Mouse (Mus musculus): ENCODE data around the gene Kcnh1. TPM values are rescaled to one million over a fixed set of nuclear protein-coding genes. Genes with fewer than 3 reads are reported as not detected.

Kcnh1 gene
- total RNA-seq (2017) = 0.12 TPM in 1 of 2 replicates, not detected in the other

DNA sequence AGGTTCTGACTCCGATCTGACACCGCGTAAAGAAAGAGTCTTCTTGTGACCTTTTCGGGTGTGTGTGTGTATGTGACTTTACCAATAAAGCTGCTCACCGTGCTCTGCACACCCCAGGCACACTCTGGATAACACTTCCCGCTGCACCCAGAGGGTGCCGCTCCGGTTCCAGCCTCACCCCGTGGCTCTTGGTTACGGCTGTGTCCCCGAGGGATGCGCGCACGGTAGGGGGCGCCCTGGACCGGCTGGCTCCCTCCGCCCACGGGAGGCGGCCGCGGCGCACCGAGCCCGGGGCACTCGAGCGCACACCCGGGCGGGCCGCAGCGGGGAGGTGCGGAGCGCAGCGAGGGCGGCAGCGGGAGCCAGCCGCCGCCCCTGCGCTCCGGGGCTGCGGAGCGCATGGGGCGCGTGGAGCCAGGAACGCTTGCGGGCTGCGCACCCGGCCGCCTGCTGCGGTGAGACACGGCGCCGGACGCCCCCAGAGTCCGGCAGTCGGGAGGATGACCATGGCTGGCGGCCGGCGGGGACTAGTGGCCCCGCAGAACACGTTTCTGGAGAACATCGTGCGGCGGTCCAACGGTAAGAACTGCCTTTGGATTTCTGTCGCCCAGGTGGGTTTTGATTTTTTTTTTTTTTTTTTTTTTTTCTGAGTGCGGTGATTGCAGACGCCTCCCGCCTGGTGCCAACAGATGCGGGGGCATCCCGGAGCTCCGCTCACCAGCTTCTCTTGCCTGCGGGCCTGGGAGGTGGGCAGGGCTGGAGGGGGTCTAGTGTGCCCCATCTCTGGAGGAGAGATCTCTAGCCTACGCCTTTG, at the start of gene Kcnh1:
Gene Kcnh1 (plus strand): TSS at position 267 of the 814 bp plus-strand sequence.
- ATAC-seq (ENCODE audit: extremely low read depth, insufficient number of reproducible peaks, low FRiP score, poor library complexity, severe bottlenecking) = no peak

DNA sequence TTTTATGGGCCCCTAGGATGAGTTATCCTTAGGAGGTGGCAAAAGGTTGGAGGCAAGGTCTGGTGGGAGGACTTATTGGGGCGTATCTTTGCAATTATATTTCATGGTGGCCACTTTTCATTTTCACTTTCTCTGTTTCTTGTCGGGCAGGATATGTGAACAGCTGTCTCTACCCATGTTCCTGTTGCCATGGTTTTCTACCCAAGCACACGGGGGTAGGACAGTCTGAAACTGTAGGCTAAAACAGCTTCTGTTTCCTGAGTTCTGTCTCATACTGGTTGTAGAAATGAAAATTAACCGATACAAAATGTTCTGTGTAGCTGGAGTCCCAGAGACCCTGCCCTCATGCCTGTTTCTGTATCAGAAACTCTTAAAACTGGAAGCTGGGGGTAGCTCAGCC, 39.4 kb upstream of the Kcnh1 start:
- ATAC-seq (ENCODE audit: extremely low read depth, insufficient number of reproducible peaks, low FRiP score, poor library complexity, severe bottlenecking) = no peak

DNA sequence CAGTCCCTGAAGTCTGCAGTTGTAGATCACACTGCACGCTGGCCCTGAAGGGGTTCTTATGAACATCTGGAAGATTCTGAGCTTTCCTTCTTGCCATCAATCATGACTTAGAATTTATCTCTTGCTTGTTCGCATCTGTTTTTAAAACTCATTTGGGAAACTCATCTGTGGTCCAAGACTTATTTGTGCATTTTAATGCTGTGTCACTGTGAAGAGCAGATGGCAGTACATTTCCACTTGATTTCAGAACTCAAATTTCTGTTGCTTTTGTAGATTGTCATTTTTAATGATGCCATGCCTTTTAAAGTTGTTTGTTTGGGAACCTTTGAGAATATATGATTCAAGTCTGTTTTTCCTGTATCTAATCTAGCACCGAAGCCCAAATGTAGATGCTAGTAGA, 19.1 kb upstream of the Kcnh1 start:
- no peak for ATAC-seq (ENCODE audit: extremely low read depth, insufficient number of reproducible peaks, low FRiP score, poor library complexity, severe bottlenecking)

DNA sequence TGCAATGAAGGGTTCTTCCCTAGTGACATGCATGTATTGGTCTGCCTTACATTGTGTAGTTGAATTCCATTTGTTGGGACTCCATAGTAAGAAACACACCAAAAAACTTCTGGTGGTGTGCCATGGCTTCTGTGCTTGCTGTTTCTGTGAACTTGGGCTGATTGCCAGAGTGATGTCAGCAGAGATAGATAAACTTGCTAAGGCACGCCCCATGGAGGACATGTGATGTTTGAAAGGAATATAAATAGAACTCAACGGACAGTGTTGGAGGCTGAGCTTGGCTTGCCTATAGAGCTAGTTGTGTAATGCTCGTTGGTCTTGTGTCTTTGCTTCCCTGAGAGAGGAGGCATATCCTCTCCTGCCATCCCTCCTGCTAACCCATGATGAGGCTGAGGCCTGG, 10.7 kb upstream of the Kcnh1 start:
- ATAC-seq (ENCODE audit: extremely low read depth, insufficient number of reproducible peaks, low FRiP score, poor library complexity, severe bottlenecking) = no peak

DNA sequence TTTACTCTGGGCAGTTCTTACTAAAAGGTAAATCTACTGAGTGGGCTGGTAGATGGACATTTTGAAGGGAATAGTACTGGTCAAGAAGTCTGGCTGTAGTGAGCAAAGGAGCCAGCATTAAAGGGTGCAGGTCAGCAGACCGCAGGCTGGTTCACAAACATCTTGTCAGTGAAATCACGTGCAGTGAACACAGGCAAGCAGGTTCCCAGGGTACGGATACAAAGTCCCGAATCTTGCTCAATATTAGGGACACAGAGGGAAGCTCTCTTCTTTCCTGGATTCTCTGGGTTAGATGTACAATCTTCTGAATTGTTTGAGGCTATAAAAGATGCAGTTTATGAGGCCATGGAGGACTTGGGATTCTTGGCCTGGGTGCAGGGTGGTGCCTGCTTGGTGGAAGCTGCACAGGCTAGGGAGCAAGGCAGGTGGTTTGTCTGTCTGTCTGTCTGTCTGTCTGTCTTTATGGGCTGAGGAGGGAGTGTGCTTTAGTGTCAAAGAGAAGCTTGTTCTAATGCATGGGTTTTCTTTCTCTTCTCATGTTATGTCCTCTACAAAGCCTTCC, 8.8 kb upstream of the Kcnh1 start:
- no peak for ATAC-seq (ENCODE audit: extremely low read depth, insufficient number of reproducible peaks, low FRiP score, poor library complexity, severe bottlenecking)

DNA sequence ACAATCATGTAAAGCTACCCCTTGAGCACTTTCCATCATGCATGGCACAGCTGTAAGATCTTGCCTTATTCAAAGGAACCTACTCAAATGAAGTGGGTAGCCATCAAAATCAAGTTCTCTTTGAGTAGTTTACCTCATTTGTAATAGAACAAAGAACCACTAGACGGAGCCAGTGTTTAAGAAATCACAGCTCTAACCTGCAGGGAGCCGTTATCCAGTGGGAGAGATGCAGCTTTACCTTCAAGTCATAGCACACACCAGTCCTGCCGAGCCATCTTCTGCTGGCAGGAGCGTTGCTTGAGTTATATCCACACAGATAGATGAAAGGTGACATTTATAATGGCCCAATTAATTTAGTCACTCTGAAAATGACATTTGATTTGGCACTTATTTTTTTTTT, 1.5 kb upstream of the Kcnh1 start:
- ATAC-seq (ENCODE audit: extremely low read depth, insufficient number of reproducible peaks, low FRiP score, poor library complexity, severe bottlenecking) = no peak

DNA sequence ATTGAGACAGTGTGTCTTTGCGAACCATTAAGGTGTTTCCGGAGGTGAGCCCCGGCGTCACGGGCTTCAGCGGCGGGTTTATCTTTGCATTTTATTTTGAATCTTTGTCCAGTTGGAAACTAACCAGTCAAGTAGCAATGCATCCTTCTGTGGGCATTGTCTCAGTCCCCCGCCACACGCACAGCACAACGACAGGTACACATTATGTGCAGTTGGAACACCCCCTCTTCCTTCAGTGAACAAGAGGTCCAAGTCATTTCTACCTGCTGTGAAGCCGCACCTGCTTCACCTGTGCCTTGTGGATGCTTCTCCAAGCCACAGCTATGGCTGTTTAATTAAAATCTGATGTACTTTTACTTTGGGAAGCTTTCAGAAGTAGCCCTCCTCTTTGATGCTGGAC, 803 bp upstream of the Kcnh1 start:
- no peak for ATAC-seq (ENCODE audit: extremely low read depth, insufficient number of reproducible peaks, low FRiP score, poor library complexity, severe bottlenecking)

DNA sequence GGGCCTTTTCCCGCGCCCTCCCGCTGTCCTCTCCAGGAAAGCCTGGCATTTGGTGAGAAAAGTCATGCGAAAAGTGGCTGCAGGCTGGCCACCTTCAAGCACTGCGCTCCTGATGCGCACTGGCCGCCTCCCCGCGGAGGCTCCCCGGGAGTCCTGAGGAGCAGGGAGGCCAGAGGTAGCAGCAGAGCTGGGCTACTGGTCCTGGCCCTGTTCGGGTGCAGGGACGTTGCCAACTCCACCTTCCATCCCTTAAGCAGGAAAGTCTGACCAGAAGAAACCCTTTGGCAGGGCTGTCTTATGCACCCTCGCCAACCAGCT, 707 bp downstream of the Kcnh1 start:
- ATAC-seq (ENCODE audit: extremely low read depth, insufficient number of reproducible peaks, low FRiP score, poor library complexity, severe bottlenecking) = no peak

DNA sequence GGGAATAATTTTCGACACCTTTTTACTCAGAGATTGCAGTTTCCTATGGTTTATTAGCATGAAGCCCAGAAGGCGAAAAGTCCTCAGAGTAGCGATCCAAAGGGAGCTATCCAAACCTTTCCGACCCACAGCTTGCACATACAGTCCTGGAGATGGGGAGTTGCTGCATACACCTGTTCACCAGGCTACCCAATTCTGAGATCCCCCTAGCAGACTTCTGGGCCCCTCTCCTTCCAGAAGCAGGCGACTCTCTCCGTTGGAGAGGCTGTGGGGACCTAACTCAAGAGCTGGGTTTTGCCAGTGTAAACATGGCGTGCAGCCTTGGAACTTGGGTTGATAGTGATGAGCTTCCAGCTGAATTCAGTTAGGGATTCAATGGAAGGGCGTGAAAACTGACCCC, 1.3 kb downstream of the Kcnh1 start:
- no peak for ATAC-seq (ENCODE audit: extremely low read depth, insufficient number of reproducible peaks, low FRiP score, poor library complexity, severe bottlenecking)

DNA sequence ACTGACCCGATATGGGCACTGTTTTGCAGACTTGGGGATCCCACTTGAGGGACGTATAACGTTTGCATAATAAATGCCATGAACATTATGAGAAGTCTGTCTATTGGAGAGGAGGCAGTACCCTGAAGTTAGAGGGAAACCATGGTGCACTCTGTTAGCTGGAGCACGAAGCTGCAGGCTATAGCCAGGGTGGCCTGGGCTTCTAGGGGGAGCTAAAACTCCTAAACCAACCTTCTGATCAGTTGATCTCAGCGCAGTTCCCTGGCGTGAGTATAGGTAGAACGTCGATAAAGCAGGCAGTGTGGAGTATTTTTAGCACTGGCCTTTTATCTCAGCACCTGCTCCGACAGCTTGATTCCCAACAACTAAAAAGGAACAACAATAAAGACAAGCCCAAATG, 2.1 kb downstream of the Kcnh1 start:
- ATAC-seq (ENCODE audit: extremely low read depth, insufficient number of reproducible peaks, low FRiP score, poor library complexity, severe bottlenecking) = no peak

DNA sequence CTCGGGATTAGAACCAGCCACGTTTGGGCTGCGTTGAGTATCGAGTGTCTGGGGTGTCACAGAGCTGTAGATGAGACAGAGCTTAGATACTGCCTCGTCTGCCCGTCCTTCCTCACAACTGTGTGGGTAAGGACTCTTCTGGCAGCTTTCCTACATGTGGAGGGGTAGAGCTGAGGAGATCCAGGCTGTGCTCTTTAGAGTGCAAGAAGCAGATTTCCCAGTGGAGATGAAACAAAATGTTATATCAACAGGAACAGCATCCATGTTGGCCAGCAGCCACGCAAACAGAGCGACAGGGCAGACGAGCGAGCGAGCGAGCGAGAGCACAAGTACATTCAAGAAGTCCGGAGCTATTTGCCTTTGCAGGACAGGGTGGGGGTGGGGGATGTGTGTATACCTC, 3.1 kb downstream of the Kcnh1 start:
- ATAC-seq (ENCODE audit: extremely low read depth, insufficient number of reproducible peaks, low FRiP score, poor library complexity, severe bottlenecking) = no peak

DNA sequence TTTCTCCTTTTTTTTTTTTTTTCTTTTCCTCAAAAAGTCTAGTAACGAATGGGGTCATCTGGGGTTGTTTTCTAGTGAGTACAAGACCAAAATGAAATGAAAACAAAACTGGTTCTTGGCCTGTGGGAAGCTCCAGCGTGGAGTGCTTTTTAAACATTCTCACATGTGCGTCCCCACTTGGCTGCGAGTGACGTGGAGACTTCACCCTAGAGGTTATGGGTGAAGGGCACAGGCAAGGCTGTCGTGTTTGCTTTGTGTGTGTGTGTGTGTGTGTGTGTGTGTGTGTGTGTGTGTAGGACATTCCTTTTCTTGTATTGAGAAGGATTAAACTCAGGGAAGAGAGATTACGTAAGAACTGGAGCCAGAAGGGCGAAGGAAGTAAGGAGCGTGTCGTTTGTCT, 6.9 kb downstream of the Kcnh1 start:
- ATAC-seq (ENCODE audit: extremely low read depth, insufficient number of reproducible peaks, low FRiP score, poor library complexity, severe bottlenecking) = no peak

DNA sequence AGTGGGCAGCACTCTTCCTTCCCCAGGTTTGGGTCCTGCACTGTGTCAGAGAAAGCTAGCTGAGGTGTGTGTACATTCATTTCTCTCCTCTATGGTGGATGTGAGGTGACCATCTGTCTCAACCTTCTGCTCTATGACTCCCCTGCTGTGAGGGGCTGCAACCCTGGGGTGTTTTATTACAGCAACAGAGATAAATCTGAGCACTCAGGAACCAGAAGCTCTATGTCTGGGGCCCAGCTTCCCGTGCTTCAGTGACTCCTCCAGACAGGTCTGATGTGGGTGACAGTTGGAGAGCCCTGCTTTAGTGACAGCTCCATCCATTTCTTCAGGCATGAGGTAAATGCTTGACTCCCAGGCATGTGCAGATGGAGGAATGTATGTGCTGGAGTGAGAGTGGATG, 12.4 kb downstream of the Kcnh1 start:
- no peak for ATAC-seq (ENCODE audit: extremely low read depth, insufficient number of reproducible peaks, low FRiP score, poor library complexity, severe bottlenecking)

DNA sequence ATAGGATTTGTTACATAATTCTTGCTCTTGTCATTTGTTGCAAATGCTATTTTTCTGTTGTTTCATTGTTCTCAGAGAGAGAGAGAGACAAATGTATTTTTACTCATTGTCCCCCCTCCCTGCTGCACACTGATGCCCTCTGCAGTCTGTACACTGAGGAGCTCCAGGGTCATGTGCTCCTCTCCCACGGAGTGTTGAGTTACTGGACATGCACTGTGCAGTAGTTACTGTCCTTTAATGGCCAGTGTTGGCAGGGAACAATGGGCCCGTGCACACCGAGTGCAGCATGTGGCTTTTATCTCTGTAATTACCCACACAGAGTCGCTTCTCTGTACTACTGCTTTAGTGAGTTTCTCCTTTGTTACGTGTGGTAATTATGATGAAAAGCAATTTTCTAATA, 17.4 kb downstream of the Kcnh1 start:
- ATAC-seq (ENCODE audit: extremely low read depth, insufficient number of reproducible peaks, low FRiP score, poor library complexity, severe bottlenecking) = no peak

DNA sequence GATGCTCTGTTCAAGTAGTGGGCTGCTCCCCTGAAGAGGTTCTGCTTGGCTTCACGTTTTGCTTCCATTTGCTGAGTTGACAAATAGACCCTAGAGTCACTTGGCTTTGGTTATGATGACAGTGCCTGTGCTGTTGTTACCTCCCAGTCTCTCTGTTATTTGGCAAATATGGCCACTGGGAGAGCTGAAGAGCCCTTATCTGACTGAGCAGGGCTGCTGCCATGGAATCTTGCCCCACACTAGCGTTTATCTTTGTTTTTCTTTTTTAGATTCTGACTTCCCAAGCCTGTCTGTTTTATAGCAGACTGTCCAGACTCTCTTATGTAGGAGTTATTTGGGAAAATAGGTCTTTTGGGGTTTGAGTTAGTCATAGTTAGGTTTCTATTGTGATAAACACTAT, 21.9 kb downstream of the Kcnh1 start:
- no peak for ATAC-seq (ENCODE audit: extremely low read depth, insufficient number of reproducible peaks, low FRiP score, poor library complexity, severe bottlenecking)

DNA sequence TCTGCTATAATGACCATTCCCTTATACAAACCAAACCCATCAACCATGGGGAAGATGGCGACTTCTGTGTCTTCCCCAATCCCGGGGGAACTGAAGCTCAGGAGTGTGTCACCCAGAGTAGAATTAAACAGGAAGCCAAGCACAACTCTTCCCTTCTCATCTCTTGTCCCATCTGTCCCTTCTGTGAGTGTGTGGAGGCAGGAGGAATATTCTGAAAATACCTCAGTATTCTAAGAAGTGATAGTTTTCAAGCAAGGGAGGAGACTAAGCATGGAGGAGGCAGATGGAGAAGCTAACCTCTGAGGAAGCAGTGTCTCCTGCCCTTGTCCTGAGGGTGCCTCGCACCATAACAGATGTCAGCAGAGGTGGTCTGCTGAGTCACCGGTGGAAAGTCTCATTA, 24.1 kb downstream of the Kcnh1 start:
- no peak for ATAC-seq (ENCODE audit: extremely low read depth, insufficient number of reproducible peaks, low FRiP score, poor library complexity, severe bottlenecking)

DNA sequence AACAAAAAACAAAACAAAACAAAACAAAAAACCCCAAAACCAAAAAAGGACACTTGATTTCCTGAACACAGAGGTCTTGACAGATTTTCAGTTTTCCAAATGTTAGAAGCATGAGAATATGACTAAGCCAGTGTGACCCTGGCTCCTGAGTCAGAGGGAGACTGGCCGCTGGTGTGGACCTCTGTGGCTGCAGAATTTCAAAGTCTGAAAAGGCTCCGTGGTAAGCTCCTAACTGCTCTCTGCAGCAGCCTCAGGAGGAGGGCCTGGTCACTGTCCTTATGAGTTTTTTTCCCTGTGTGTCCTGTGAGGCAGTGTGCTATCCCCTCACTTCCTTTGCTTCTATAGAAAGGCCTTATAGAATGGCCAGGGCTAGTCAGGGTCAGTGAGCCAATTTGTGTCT, 29.6 kb downstream of the Kcnh1 start:
- no peak for ATAC-seq (ENCODE audit: extremely low read depth, insufficient number of reproducible peaks, low FRiP score, poor library complexity, severe bottlenecking)

DNA sequence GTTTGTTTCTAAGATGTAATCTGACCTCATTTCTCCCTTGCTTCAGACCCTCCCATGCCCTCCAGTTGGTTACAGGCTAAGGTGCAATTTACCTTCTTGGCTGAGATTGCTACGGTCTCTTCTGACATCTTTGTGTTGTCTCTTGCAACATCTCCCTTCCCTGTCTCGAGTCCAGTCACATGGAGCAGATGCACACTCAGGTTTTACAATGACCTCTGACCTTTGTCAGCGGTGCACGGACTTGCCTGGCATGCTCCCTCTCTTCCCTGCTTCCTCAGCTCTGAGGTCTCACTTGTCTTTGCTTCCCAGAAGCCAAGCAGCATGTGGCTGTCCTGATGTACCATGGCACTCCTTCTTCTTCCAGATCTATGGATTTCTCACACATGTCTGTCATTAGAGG, 33.6 kb downstream of the Kcnh1 start:
- ATAC-seq (ENCODE audit: extremely low read depth, insufficient number of reproducible peaks, low FRiP score, poor library complexity, severe bottlenecking) = no peak

DNA sequence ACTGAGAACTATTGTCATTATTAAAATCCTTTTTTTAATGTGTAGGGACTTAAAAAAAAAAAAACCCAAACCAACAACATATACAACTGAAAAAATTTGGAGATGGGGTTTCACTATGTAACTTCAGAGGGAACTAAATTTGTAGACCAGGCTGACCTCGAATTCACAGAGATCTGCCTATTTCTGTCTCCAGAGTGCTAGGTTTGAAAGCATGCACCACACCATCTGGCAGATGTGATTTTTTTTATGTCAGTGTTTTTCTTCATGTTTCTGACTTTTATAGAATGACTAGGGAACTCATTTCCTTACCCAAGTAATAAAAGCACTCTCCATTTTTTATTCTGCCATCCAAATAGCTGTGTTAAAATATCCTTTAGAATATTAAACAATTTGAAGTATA, 42.1 kb downstream of the Kcnh1 start:
- no peak for ATAC-seq (ENCODE audit: extremely low read depth, insufficient number of reproducible peaks, low FRiP score, poor library complexity, severe bottlenecking)

DNA sequence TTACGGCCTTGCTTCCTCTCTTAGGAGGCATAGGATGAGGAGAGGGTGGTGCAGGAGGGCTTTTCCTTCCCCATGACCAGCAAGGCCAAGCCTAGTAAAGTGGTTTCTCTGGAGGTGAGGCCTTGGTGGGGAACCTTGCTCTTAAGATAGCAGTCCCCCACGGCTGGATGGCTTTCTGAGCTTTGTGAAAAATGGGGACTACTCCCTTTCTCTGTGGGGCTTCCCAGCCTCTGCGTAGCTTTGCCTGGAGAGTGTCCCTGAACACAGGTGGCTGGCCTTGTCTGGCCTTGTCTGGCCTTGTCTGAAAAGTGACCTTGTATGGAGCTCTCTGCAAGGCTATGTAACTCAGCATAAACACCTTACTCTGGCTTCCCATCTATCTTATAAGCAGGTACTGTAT, 56.3 kb downstream of the Kcnh1 start:
- no peak for ATAC-seq (ENCODE audit: extremely low read depth, insufficient number of reproducible peaks, low FRiP score, poor library complexity, severe bottlenecking)

DNA sequence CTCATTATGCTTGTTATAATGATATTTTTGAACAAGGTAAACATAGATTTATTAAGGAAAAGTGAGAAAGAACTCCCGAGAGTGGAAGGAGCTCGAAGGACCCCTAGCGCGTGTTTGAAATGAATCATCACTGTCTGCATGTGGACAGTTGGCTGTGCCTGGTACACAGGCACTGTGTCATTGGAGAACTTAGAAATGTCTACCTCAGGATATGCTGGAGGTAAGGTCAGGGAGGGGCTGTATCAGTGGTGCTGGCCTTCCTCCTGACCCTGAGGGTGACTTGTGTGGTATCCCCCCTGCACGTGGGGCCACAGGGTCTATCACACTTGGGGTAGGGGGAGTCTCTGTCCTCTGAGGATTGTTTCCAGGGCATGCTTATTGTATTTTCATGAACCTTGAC, 68.6 kb downstream of the Kcnh1 start:
- ATAC-seq (ENCODE audit: extremely low read depth, insufficient number of reproducible peaks, low FRiP score, poor library complexity, severe bottlenecking) = no peak
